Mouse (Mus musculus) heart, embryonic 16.5 days (tissue): ENCODE results near the gene Abcb1a. TPM values are rescaled to one million over a fixed set of nuclear protein-coding genes. Genes with fewer than 3 reads are reported as not detected.
"Not testable (repeated sequence)": the region's sequence is repeated elsewhere in the genome, so short reads cannot be mapped to it uniquely, and the experiment has no call there.

Experiments
- ATAC-seq: fragments of 200-750 bp; cut with Nextera tagmentation; replicated peaks from 2 replicates; pipeline ENCODE4 v1.8.0; 2017; ENCODE audit warnings: moderate number of reproducible peaks; ENCODE audit not compliant: insufficient read depth, low FRiP score; ENCODE audit errors: extremely low read depth
- H3K27ac ChIP-seq: fragments of 300-500 bp; sonication (generic); 2 replicates; pipeline ENCODE4 v1.5.1; 2014; ENCODE audit warnings: mild to moderate bottlenecking, low read length, control low read depth, moderate library complexity
- H3K27me3 ChIP-seq: fragments of 300-500 bp; sonication (generic); 2 replicates; pipeline ENCODE4 v1.6.1; 2014; ENCODE audit warnings: low read length, mixed read lengths; ENCODE audit not compliant: control insufficient read depth, insufficient read depth
- H3K36me3 ChIP-seq: fragments of 300-500 bp; sonication (generic); 2 replicates; pipeline ENCODE4 v1.6.1; 2014; ENCODE audit not compliant: control insufficient read depth, insufficient read depth
- H3K4me1 ChIP-seq: fragments of 300-500 bp; sonication (generic); 2 replicates; pipeline ENCODE4 v1.6.1; 2014; ENCODE audit warnings: low read length, mixed read lengths; ENCODE audit not compliant: control insufficient read depth, insufficient read depth
- H3K4me2 ChIP-seq: fragments of 300-500 bp; sonication (generic); 2 replicates; pipeline ENCODE4 v1.6.1; 2014; ENCODE audit warnings: low read depth, mild to moderate bottlenecking, control low read depth, low read length
- H3K4me3 ChIP-seq: fragments of 300-500 bp; sonication (generic); 2 replicates; pipeline ENCODE4 v1.5.1; 2014; ENCODE audit warnings: mild to moderate bottlenecking, control low read depth, low read length
- H3K9ac ChIP-seq: fragments of 300-500 bp; sonication (generic); 2 replicates; pipeline ENCODE4 v1.6.1; 2014; ENCODE audit warnings: low read length, control low read depth
- H3K9me3 ChIP-seq: fragments of 300-500 bp; sonication (generic); replicated peaks from 2 replicates; pipeline ENCODE4 v1.6.1; 2016; ENCODE audit warnings: low read length; ENCODE audit not compliant: control insufficient read depth
- WGBS: fragments of 180-500 bp; shearing (Covaris S2); extraction: QIAGEN DNeasy Blood & Tissue Kit; methylation state at CpG from one replicate; pipeline ENCODE4 v1.1.7; 2014; 5-methylcytosine and 5-hydroxymethylcytosine counted together
- polyA plus RNA-seq: library from polyadenylated mRNA; unstranded; fragments of >200 nt; fragmentation: Nextera tagmentation; extraction: Ambion mirVana; gene quantifications from 2 replicates; pipeline ENCODE4 v1.2.1, GENCODE M21; 2015

Abcb1a gene
- polyA plus RNA-seq, 1 experiment from 2014 or later = 1.1 TPM

- no peak for ATAC-seq
- H3K4me1 ChIP-seq = no peaks in the 10 kb centered on the region
- 65% methylated on average over 5 of the region's 5 CpGs for WGBS
- H3K27me3 ChIP-seq = no peaks in the 10 kb centered on the region
- H3K4me3 ChIP-seq = no peak overlapping the region
- H3K4me2 ChIP-seq = no peak overlapping the region
- H3K36me3 ChIP-seq = no peaks in the 10 kb centered on the region
- no peak overlapping the region for H3K27ac ChIP-seq
- no peak overlapping the region for H3K9ac ChIP-seq
- H3K9me3 ChIP-seq = no peaks in the 10 kb centered on the region
These were observed 27.7 kb downstream of the Abcb1a start for GRCm38 (mm10) chr5:8687550-8687949.

DNA sequence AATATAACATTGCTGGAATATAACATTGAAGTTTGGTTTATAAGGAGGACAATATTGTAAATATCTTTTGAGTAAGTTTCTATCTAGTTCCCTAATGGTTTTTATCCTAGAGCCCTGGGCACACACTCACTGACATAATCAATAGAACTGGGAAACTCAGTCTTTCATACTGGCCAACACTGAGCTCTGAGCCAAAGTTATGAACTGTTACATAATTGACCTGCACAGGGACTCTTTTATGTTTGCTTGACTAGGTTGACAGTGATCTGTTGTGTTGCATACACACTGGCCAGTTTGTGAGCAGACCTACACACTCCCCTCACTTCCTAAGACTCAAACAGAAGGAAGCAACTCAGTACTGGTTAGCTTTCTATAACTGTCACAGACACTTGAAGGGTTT, 56.2 kb downstream of the Abcb1a start:
- H3K36me3 ChIP-seq = no peaks in the 10 kb centered on the region

GRCm38 (mm10) chr5:8719556-8719955, 59.7 kb downstream of the Abcb1a start:
- Histone ChIP-seq H3K4me3 (no peak overlapping the region), H3K36me3 (no peaks in the 10 kb centered on the region), H3K4me1 (no peaks in the 10 kb centered on the region), H3K27me3 (no peaks in the 10 kb centered on the region), H3K4me2 (no peak overlapping the region), H3K9me3 (no peaks in the 10 kb centered on the region), H3K9ac (no peak overlapping the region), H3K27ac (no peak overlapping the region)
- no peak for ATAC-seq
- WGBS = 60% methylated on average over 1 of the region's 1 CpGs

More for the DNA sequence above, 56.2 kb downstream of the Abcb1a start:
- no peaks in the 10 kb centered on the region for H3K27me3 ChIP-seq
- no peak overlapping the region for H3K4me3 ChIP-seq
- no peaks in the 10 kb centered on the region for H3K4me1 ChIP-seq
- H3K4me2 ChIP-seq = no peak overlapping the region
- no peaks in the 10 kb centered on the region for H3K9me3 ChIP-seq
- H3K27ac ChIP-seq = no peak overlapping the region
- ATAC-seq = no peak
- H3K9ac ChIP-seq = no peak overlapping the region

- Histone ChIP-seq H3K4me3 (no peak overlapping the region), H3K4me1 (no peaks in the 10 kb centered on the region), H3K4me2 (no peak overlapping the region), H3K27ac (no peak overlapping the region), H3K36me3 (no peaks in the 10 kb centered on the region), H3K27me3 (no peaks in the 10 kb centered on the region), H3K9ac (no peak overlapping the region), H3K9me3 (no peaks in the 10 kb centered on the region)
- WGBS = 29% methylated on average over 1 of the region's 1 CpGs
- ATAC-seq = no peak
These were observed 62.3 kb downstream of the Abcb1a start for GRCm38 (mm10) chr5:8722224-8722623.

- 61% methylated on average over 5 of the region's 5 CpGs for WGBS
- ATAC-seq = no peak
- Histone ChIP-seq H3K4me3 (no peak overlapping the region), H3K36me3 (no peaks in the 10 kb centered on the region), H3K27ac (no peak overlapping the region), H3K9me3 (no peaks in the 10 kb centered on the region), H3K9ac (no peak overlapping the region), H3K4me1 (no peaks in the 10 kb centered on the region), H3K27me3 (no peaks in the 10 kb centered on the region), H3K4me2 (no peak overlapping the region)
These were observed 63.0 kb downstream of the Abcb1a start for GRCm38 (mm10) chr5:8722867-8723266.

DNA sequence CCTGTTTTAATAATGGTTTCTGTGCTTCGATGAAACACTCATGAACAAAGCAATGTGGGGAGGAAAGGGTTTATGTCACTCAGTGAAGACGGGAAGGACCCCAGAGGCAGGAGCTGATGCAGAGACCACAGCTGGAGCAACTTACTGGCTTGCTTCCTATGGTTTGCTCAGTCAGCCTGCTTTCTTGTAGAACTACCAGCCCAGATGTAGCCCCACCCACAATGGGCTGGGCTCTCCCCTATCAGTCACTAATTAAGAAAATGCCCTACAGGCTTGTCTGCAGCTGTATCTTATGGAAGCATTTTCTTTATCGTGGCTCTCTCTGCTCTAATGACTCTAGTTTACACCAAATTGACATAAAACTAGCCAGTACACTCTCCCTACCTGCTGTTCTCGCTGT, 67.9 kb downstream of the Abcb1a start:
- no peak overlapping the region for H3K4me2 ChIP-seq
- H3K4me3 ChIP-seq = no peak overlapping the region
- no peaks in the 10 kb centered on the region for H3K36me3 ChIP-seq
- H3K27ac ChIP-seq = no peak overlapping the region
- no peaks in the 10 kb centered on the region for H3K9me3 ChIP-seq
- WGBS = 58% methylated on average over 4 of the region's 4 CpGs
- H3K9ac ChIP-seq = no peak overlapping the region
- no peak for ATAC-seq
- no peaks in the 10 kb centered on the region for H3K27me3 ChIP-seq
- H3K4me1 ChIP-seq = no peaks in the 10 kb centered on the region

GRCm38 (mm10) chr5:8732639-8733038, 72.8 kb downstream of the Abcb1a start:
- no peaks in the 10 kb centered on the region for H3K27me3 ChIP-seq
- no peak overlapping the region for H3K27ac ChIP-seq
- no peak for ATAC-seq
- H3K4me1 ChIP-seq = no peaks in the 10 kb centered on the region
- H3K9me3 ChIP-seq = no peaks in the 10 kb centered on the region
- no peaks in the 10 kb centered on the region for H3K36me3 ChIP-seq
- H3K9ac ChIP-seq = no peak overlapping the region
- H3K4me3 ChIP-seq = no peak overlapping the region
- no peak overlapping the region for H3K4me2 ChIP-seq

DNA sequence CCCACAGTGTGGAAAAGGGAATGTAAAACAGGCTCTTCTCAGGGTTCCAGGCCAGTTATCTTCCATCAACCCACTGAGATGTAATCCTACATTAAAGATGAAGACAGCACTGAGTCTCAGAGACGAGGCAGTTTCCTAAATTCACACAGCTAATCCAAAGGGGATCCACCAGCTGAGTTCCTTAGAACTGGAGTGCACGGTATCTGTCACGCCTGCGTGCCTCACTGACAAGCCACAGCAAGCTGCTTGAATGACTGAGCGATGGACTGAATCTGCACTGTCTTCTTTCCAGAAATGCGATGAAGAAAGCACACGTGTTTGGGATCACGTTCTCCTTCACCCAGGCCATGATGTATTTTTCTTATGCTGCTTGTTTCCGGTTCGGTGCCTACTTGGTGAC, 73.4 kb downstream of the Abcb1a start:
- not testable (repeated sequence) for H3K27me3 ChIP-seq, H3K36me3 ChIP-seq, H3K4me1 ChIP-seq, ATAC-seq, H3K4me3 ChIP-seq, H3K9ac ChIP-seq, H3K4me2 ChIP-seq, H3K27ac ChIP-seq, H3K9me3 ChIP-seq
- 73% methylated on average over 6 of the region's 10 CpGs for WGBS

DNA sequence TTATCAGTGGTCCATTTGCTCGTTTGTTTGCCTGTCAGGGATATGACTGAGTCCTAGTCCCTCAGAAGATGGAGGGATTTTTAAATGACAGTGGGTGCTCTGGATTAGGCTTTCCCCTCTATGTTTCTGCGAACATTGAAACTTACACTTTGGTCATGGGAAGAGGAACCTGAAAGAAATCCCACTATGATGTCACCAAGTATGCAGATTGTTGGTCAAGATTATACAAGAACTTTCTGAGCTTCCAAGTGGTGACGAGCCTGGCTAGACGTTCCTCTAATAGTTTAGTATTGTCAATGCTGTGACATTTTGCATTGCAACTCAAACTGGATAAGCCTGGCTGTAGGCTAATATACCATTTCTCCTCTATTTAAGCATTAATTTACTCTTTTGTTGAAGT, 76.5 kb downstream of the Abcb1a start:
- H3K36me3 ChIP-seq = no peaks in the 10 kb centered on the region
- H3K4me2 ChIP-seq = no peak overlapping the region
- H3K9me3 ChIP-seq = no peaks in the 10 kb centered on the region
- no peaks in the 10 kb centered on the region for H3K27me3 ChIP-seq
- H3K4me1 ChIP-seq = no peaks in the 10 kb centered on the region
- no peak overlapping the region for H3K4me3 ChIP-seq
- no peak overlapping the region for H3K27ac ChIP-seq
- no peak overlapping the region for H3K9ac ChIP-seq
- 63% methylated on average over 4 of the region's 4 CpGs for WGBS
- ATAC-seq = no peak

DNA sequence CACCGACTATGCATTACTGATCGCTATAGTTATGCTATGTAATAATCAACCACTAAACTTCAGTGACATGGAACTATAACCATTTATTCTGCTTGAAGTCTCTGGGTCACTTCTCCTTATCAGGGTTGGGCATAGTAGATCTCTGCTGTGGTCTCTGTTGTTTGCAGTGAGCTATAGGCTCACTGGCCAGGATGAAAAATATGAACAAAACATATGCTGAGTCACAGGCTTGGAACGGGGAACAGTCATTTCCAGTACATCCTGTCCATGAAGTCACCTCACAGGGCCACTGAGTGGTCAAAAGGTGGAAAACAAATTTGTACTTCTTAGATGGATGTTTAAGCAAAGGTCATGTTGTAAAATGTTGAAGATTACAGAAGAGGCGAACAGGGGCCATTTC, 77.2 kb downstream of the Abcb1a start:
- no peak overlapping the region for H3K9ac ChIP-seq
- no peaks in the 10 kb centered on the region for H3K9me3 ChIP-seq
- H3K27me3 ChIP-seq = no peaks in the 10 kb centered on the region
- no peak overlapping the region for H3K4me2 ChIP-seq
- no peaks in the 10 kb centered on the region for H3K4me1 ChIP-seq
- 79% methylated on average over 4 of the region's 4 CpGs for WGBS
- H3K4me3 ChIP-seq = no peak overlapping the region
- H3K36me3 ChIP-seq = no peaks in the 10 kb centered on the region
- no peak overlapping the region for H3K27ac ChIP-seq
- no peak for ATAC-seq
